Mouse (Mus musculus) retina, postnatal 7 days (tissue): Measurements from ENCODE around the gene Alg11.

Source experiments
- DNase-seq: peaks from one replicate; pipeline ENCODE4 v3.0.0-alpha.2; 2012; ENCODE audit warnings: low read depth, low spot score

The Alg11 gene

GRCm38 (mm10) chr8:22060446-22060889 is at the start of gene Alg11:
Gene Alg11 (plus strand): TSS chr8:22060721.
- DNase-seq = peak; percentile 97

DNA sequence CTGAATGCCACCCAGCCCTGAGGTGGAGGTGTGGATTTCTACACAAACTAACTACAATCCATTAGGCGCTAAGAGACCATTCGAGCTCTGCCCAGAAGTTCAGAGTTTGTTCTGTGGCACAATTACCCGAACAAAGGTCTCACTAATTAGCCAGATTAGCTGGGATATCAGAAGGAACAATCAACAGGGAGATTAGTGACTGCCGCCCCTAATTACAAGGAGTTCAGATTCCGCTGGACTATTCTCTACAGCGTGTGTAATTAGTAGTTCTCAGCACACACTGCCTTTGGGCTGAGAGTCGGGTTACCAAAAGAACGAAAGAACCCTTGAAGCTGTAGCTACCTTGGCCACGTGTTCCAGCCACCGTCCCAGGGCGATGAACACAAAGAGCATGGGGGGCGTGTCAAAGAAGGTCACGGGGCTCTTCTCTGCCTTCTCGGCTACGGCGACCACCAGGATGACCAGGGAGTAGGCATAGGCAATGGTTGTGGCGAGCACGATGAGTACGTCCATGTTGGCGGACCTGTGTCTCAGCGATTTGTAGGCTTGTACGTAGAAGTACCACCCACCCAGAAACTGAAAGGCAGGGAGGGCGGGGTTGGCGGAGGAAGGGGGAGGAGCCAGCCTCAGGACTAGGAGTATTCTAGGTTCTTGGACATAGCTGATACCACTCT is 47.4 kb upstream of the Alg11 start:
- DNase-seq = peak; percentile 11

DNA sequence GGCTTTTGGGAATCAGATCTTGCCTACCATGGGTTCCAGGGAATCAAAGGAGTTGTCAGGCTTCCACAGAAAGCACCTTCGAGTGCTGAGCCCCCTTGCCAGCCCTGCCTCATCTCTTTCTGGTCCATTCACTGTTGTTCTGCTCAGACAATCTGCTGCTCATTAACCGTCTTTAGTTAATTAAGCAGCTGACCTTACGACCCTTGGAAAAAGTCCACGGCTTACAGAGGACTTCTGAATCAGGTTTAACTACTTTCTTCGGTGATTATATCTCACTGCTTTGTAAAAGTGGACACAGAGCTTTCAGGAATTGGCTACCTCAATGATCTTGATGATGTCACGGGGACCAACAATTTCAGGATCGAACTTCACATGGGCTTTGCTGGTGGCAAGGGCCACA is 42.8 kb upstream of the Alg11 start:
- DNase-seq = no peak

DNA sequence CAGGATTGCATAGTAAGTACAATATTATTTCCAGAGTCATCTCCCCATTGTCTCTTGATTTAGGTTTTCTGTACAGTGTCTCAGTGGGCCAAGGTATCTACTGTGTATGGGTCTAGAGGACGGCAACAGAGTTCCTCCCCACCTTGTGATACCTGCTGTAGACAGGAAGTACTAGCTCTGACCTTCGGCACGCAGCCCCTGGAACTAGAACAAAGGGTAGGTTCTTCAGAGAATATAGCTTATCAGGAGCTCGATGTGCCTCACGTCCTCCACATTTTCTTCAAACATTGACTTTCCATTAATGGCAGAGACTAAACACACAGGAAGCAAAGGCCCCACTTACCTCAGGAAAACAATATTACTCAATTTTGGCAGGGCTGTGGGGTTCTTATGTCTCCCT is 41.0 kb upstream of the Alg11 start:
- DNase-seq = no peak

GRCm38 (mm10) chr8:22022244-22022643 is 38.3 kb upstream of the Alg11 start:
- no peak for DNase-seq

- DNase-seq = no peak
These were observed 35.3 kb upstream of the Alg11 start for GRCm38 (mm10) chr8:22025241-22025640.

DNA sequence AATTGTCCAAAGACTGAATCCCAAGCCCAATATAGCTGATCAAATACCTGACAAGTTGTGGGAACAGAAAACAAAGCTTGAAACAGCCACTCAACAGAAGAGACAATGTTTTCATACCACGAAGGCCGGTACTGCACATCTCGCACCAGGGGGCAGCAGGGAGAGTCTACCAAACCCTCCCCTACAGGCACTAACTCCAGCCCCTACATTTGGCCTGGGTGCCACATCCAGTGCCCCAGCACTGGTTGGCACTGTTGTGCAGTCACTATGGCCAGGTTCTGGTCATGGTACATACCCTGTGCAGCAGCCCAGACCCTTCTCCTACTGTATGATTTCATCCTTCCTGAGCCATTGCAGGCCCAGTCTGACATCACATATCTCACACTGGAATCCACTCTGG is 31.5 kb upstream of the Alg11 start:
- no peak for DNase-seq

DNA sequence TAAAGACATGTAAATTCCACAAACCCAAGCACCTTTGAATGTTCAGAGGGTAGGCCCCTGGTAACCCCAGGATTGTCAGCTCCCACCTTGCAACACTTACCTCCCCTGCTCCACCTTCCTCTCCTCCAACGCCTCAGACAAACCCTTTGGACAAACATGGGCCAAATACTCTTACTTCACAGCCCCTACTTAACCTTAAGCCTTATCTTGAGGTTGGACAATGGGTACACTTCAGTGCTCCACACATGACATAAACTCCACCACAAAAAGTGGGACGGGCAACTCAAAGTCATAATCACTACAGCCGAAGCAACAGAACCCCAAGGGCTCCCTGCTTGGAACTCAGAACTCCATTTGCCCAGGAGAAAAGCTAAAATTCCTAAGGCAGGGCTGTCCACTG is 29.5 kb upstream of the Alg11 start:
- DNase-seq = no peak

DNA sequence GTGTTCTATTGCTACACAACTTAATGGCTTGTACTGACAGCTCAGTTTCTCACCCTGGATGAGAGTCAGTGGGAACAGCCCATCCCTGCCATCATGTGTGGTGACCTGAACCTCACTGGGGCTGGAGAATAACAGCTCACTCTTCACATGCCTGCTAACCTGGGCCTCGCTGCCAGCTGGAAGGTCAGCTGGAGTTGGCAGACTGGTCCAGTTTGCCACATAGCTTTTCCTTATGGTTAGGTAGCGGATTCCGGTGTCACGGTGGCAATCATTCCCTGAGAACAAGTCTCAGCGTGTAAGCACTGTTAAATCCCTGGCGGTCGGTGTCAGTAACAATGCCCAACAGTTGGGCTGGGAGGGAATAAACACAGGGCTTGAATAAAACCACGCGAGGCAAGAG is 24.4 kb upstream of the Alg11 start:
- no peak for DNase-seq

GRCm38 (mm10) chr8:22037022-22037421 is 23.5 kb upstream of the Alg11 start:
- DNase-seq = no peak

DNA sequence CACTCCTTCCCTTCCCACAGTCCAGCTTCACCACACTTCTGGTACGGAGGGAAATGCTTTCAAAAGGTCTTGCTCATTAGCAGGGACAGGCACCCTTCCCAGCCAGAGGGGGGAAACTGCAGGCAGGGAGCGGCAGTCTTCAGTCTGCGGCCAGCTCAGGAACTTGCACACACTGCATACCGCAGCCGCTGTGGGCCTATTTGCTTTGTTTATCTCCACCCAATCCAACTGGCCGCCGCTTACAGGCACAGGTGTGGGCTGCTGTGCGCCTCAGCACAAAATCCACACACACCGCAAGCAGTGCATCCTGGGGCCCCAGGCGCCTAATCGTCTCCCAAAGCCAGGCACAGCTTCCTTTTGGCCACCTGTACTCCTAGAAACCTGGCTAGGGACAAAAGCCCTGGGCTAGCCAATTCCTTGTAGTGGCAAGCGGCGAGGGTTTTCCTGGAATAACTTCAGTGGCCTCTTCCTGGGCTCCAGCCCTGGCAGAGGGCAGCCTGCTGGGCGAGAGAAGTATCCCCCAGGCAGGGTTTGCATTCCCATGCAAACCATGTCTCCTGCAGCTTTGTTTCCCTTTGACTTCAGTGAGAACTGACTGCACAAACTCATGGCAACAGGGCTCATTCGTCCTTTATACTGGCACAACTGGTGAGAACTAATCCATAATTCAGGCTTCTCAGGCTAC is 20.9 kb upstream of the Alg11 start:
- no peak for DNase-seq

DNA sequence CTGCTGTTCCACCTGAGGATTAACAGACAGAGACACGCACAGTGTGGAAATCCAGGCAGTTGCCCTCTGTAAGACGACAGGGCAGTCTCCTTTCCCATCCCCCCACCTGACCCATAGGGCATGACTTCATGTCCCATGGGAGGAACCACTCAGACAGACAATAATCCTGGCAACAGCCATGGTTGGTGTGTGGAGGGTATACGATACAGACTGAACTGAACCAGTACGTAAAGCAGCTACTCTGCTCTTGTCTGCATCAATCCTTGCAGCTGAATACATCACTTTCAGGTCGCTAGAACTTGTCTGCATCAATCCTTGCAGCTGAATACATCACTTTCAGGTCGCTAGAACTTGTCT is 20.4 kb upstream of the Alg11 start:
- DNase-seq = no peak

GRCm38 (mm10) chr8:22042515-22042914 is 18.0 kb upstream of the Alg11 start:
- DNase-seq = no peak

DNA sequence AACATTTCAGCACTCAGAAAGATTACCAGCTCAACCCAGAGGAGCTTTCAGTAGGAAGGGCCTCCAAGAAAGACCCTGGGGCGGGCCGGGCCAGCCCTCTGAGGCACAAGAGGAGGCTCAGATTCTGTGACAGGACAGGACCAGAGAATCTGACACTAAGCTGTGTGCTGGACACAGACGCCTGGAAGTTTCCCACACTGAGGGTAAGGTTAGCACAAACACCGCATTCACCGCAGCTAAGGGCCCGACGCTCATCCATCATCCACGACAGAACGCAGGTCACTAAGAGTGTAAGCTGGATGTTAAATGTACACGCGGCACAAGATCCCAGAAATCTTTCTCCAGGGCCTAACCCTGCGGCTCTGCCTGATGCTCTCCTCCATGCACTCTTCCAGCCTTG is 16.8 kb upstream of the Alg11 start:
- DNase-seq = no peak

DNA sequence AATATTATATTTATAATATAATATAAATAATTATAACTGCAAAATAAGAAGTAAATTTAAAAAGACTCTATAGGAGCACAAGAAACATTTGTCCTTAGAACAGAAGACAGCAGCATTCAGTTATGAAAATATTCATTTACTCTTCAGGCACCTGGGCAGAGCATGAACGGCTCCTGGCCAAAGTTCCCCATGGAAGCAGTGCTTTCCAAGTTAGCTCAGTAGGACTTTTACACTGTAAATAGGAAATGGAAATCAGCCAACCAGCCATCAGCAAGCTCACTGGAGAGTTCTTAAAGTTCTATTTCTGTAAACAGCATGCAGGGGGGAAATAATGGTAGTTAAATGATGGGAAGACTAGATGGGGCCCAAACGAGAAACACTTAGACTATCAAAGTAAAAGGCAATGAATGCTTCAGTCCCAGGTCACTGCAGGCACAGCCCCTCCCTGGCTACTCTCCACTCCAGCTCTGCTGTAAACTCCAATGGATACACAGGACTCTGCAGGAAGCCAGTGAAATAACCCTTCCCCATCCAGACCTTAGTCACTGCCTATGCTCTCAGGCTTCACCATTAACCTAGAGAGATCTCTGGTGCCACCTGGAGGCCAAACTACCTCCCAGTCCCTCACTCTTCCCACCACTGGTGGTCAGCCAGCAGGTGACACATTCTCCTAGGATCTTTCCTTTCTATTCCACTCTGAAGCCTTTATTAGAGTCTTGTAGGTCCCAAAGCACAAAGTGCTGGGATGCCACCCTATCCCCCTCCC is 12.6 kb upstream of the Alg11 start:
- DNase-seq = peak; percentile 46

DNA sequence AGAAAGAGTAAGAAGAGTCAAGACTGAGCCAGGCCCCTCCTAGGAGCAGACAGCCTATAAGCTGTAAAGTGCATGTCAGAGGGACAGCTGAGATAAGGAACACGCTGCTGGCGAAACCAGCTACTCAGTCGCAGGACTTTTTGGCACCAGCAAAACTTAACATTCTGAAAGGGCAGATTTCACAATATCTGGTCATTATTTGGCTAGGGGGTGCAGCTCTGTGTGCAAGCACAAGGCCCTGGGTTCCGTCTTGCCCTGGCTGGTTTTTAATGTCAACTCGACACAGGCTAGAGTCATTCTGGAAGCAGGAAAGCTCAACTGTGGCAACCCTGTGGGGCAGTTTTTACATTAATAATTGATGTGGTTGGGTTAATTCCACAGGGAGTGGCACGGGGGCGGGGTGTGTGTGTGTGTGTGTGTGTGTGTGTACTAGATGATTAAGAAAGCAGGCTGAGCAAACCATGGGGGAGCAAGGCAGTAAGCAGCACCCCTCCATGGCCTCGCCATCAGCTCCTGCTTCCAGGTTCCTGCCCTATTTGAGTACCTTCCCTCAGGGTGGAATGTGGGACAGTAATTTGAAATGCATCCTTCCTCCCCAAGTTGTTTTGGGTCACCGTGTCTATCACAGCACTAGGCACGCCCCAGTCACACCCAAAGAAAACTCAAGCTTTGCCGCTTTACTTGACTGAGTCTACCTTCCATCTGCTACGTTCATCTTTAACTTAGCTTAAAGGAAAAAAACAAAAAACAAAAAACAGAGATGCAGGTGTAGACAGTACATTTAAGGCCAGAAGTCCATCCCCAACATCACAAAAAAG is 5.6 kb upstream of the Alg11 start:
- DNase-seq = no peak

GRCm38 (mm10) chr8:22055492-22055877 is 5.0 kb upstream of the Alg11 start:
- DNase-seq = no peak

- no peak for DNase-seq
These were observed 3.7 kb upstream of the Alg11 start for GRCm38 (mm10) chr8:22056850-22057249.

GRCm38 (mm10) chr8:22058368-22058767 is 2.2 kb upstream of the Alg11 start:
- no peak for DNase-seq

GRCm38 (mm10) chr8:22059153-22059738 is 1.3 kb upstream of the Alg11 start:
- no peak for DNase-seq

GRCm38 (mm10) chr8:22059821-22060445 is 588 bp upstream of the Alg11 start, which contains the start of gene Atp7b:
Gene Atp7b (minus strand): TSS chr8:22060305.
- DNase-seq = no peak
